Mouse (Mus musculus): ENCODE results near the gene Gapvd1. TPM values are rescaled to one million over a fixed set of nuclear protein-coding genes. Genes with fewer than 3 reads are reported as not detected.

The Gapvd1 gene
- total and polyA plus RNA-seq, 2 experiments from 2014 or later, result 94.1 to 108 TPM

DNA sequence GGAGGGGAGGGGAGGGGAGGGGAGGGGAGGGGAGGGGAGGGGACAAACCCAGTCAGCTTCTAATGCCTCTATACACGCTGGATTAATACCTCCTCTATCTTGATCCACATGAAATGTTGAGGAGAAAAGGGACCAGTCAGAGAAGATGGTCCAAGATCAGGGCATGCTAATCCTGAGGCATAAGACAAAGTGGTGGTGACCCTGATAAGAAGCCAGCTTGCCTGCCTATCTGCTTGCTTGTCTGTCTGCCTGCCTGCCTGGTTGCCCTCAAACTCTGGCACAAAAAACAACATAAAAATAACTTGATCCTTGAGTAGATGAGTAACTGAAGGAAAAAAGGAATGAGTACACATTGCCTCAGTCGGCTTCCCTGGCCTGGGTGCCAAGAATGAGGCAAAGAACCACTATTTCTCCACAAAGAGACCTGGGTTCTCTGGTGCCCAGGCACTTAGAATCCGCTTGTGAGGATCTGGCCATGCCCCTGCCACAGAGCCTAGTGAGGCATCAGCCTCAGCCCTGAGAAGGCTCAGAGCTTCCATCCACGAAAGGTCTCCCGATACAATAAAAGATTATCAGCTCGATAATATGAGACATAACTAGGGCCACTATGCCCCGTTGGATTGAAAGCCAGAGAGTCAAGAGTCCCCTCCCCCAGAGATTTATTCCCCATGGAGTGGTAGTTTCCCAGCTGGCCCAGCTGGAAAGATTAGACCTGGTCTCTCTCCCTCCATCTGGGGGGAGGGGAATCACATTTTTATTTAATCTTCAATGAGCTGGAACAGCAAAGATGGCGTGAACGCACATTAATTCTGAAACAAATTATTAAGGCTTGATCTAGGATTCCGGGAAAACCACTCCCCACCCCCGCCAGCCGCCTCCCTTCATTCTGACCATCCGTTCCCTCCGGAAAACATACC lies 119.5 kb downstream of the Gapvd1 start:
- Histone ChIP-seq H3K9me3 (ENCODE audit: low read length) (no peaks in the 10 kb centered on the region), H3K9ac (no peak overlapping the region), H3K36me3 (ENCODE audit: insufficient read depth) (no peaks in the 10 kb centered on the region), H3K4me2 (ENCODE audit: low read depth) (no peak overlapping the region), H3K4me1 (ENCODE audit: insufficient read depth) (no peaks in the 10 kb centered on the region), H3K27me3 (ENCODE audit: insufficient read depth, low read length) (no peaks in the 10 kb centered on the region), H3K27ac (ENCODE audit: low read depth, low read length) (no peak overlapping the region), H3K4me3 (ENCODE audit: low read depth, low read length) (no peak overlapping the region)
- ATAC-seq (no peak), DNase-seq (no peak)
- TF ChIP-seq CTCF (IDR thresholded peaks at IDR 0.05; ENCODE audit: low read depth), result no peak
- WGBS, result 75% methylated on average over 14 of the region's 14 CpGs

DNA sequence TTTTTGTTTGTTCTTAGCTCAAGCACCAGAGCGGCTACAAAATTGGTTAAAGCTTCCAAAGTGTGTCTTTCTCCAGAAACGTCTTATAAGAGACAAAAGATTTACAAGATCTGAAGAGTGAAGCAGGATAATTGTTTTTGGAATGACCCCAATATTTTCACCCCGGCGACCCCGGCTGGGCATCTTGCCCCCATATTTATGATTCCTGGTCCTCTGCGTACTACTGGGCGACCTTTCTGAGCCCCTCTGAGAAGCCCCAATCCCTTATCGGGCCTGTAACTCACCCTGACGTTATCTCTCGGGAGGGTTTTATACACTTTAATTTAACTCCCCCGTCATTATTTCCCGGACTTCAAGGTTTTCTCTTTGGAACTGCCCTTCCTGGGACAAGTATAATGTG lies 123.0 kb downstream of the Gapvd1 start:
- H3K27ac ChIP-seq (ENCODE audit: low read depth, low read length), result no peak overlapping the region
- no peaks in the 10 kb centered on the region for H3K4me1 ChIP-seq (ENCODE audit: insufficient read depth)
- whole genome bisulfite sequencing, result 72% methylated on average over 12 of the region's 12 CpGs
- H3K4me3 ChIP-seq (ENCODE audit: low read depth, low read length), result no peak overlapping the region
- no peak for ATAC-seq
- H3K27me3 ChIP-seq (ENCODE audit: insufficient read depth, low read length), result no peaks in the 10 kb centered on the region
- H3K9ac ChIP-seq, result no peak overlapping the region
- TF ChIP-seq CTCF (IDR thresholded peaks at IDR 0.05; ENCODE audit: low read depth), result no peak
- DNase-seq, result no peak
- no peaks in the 10 kb centered on the region for H3K36me3 ChIP-seq (ENCODE audit: insufficient read depth)
- H3K9me3 ChIP-seq (ENCODE audit: low read length), result no peaks in the 10 kb centered on the region
- H3K4me2 ChIP-seq (ENCODE audit: low read depth), result no peak overlapping the region

DNA sequence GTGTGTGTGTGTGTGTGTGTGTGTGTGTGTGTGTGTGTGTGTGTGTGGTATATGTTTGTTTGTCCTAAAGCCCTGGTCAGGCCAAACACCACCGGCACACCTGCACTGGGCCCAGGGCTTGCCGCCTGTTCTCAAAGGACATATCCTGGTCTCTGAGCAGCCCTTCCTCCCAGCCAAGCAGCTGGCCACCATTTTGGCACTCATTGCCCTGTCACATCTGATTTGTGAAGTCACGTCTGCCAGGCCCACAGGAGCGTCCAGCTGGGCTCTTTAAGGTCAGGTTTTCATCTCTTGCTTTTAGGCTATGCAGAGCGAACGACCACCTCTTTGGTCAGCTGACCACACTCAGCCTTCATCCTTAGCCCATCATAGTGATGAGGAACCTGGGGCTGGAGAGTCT lies 124.6 kb downstream of the Gapvd1 start:
- ATAC-seq, result no peak
- no peak for TF ChIP-seq CTCF (IDR thresholded peaks at IDR 0.05; ENCODE audit: low read depth)
- H3K4me3 ChIP-seq (ENCODE audit: low read depth, low read length), result no peak overlapping the region
- no peaks in the 10 kb centered on the region for H3K9me3 ChIP-seq (ENCODE audit: low read length)
- DNase-seq, result no peak
- H3K36me3 ChIP-seq (ENCODE audit: insufficient read depth), result no peaks in the 10 kb centered on the region
- H3K9ac ChIP-seq, result no peak overlapping the region
- WGBS, result 89% methylated on average over 6 of the region's 6 CpGs
- no peaks in the 10 kb centered on the region for H3K4me1 ChIP-seq (ENCODE audit: insufficient read depth)
- H3K27me3 ChIP-seq (ENCODE audit: insufficient read depth, low read length), result no peaks in the 10 kb centered on the region
- H3K27ac ChIP-seq (ENCODE audit: low read depth, low read length), result no peak overlapping the region
- no peak overlapping the region for H3K4me2 ChIP-seq (ENCODE audit: low read depth)

DNA sequence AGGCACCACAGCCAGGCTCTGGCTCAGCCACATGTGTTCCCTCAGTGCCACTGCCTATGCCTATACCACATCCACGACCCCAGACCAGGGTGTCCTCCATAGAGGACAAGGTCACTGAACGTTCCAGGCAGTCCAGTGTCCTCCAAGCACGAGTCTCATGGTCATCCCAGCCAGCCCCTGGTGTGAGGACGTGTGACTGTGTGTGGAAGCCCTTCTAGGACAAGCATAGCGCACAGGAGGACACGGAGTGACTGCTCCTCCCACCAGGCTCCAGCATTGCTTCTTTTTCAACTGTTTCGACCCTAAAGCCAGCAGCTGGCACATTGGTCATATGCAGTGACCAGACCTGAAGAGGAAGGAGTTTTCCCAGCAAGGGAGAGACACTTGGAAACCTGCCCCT lies 125.3 kb downstream of the Gapvd1 start:
- WGBS, result 77% methylated on average over 7 of the region's 7 CpGs
- Histone ChIP-seq H3K9me3 (ENCODE audit: low read length) (no peaks in the 10 kb centered on the region), H3K4me1 (ENCODE audit: insufficient read depth) (no peaks in the 10 kb centered on the region), H3K27me3 (ENCODE audit: insufficient read depth, low read length) (no peaks in the 10 kb centered on the region), H3K4me2 (ENCODE audit: low read depth) (no peak overlapping the region), H3K36me3 (ENCODE audit: insufficient read depth) (peaks cover 5% of the 10 kb centered on the region; the same call in 1 of the 2 replicates), H3K27ac (ENCODE audit: low read depth, low read length) (no peak overlapping the region), H3K4me3 (ENCODE audit: low read depth, low read length) (no peak overlapping the region), H3K9ac (no peak overlapping the region)
- TF ChIP-seq CTCF (IDR thresholded peaks at IDR 0.05; ENCODE audit: low read depth), result no peak
- no peak for ATAC-seq
- DNase-seq, result no peak

DNA sequence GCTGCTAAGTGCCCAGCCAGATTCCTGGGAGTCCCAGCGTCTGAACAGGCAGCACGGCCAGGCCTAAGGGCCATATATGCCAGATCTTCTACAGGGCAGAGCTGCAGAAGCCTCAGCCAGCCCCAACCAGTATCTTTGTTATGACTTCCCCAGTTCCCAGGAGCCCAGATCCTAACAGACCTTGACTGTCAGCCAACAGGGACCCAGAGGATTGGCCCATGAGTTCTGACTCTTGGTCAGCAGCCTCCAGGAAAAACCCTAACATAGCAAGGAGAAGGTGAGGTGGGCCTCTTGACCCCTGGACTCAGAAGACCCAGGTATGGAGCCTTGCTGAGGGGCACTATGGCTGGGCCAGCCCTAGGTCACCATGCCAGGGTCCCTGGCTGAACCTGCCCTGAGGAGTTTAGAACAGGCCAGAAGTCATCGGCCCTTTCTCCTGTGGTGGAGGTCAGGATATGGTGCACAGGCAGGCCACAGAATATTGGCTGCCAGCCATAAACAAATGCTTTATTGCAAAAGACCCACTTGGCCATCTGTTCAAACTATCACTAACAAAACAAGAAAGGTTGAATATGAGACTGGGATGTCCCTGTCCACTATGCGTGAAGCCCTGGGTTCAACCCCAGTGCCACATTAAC lies 126.0 kb downstream of the Gapvd1 start:
- TF ChIP-seq CTCF (IDR thresholded peaks at IDR 0.05; ENCODE audit: low read depth), result no peak
- no peaks in the 10 kb centered on the region for H3K4me1 ChIP-seq (ENCODE audit: insufficient read depth)
- DNase-seq (no peak), ATAC-seq (no peak)
- no peak overlapping the region for H3K4me3 ChIP-seq (ENCODE audit: low read depth, low read length)
- H3K36me3 ChIP-seq (ENCODE audit: insufficient read depth), result peaks cover 9% of the 10 kb centered on the region; the same call in 1 of the 2 replicates
- WGBS, result 81% methylated on average over 4 of the region's 4 CpGs
- no peak overlapping the region for H3K27ac ChIP-seq (ENCODE audit: low read depth, low read length)
- H3K9me3 ChIP-seq (ENCODE audit: low read length), result no peaks in the 10 kb centered on the region
- no peaks in the 10 kb centered on the region for H3K27me3 ChIP-seq (ENCODE audit: insufficient read depth, low read length)
- H3K4me2 ChIP-seq (ENCODE audit: low read depth), result no peak overlapping the region
- no peak overlapping the region for H3K9ac ChIP-seq

DNA sequence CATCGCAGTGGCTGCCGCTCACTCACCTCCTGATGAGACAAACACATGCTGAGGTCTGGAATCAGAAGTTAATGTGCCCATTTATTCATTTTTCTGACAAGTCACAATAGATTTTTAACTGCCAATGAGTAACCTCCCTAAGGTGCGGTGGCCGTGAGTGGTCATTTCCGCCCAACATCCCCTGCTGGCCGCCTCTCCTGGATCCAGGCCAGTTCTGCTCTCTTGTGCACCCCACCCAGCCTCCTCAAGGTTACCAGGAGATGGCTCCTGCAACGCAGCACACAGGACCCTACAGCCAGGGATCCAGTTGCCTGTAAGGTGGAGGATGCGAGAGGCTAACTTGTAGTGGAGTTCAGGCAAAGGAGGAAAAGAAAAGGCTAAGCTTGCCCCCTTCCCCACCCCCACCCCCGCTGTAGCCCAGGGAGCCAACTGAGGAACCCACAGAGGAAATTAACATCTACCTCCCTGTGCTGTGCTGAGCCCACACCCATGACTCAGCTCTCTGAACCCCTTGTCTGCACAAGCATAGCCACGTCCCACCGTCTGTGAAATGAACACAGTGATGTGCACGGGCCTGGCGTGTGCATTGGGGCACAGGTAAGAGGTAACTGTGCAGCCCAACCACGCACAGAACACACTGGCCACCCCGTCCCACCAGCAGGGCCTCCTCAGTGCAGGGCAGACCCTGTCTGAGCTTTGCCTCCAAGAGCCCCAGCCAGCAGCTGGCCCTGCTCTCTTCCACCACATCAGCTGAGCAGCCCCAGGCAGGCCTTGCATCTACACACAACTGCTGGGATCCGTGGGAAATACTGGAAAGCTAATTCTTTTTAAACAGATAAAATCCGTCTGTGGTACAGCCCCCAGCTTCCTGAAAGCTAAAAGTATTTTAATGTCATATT lies 127.5 kb downstream of the Gapvd1 start:
- no peak overlapping the region for H3K9ac ChIP-seq
- H3K27ac ChIP-seq (ENCODE audit: low read depth, low read length), result no peak overlapping the region
- no peaks in the 10 kb centered on the region for H3K27me3 ChIP-seq (ENCODE audit: insufficient read depth, low read length)
- no peak overlapping the region for H3K4me3 ChIP-seq (ENCODE audit: low read depth, low read length)
- TF ChIP-seq CTCF (IDR thresholded peaks at IDR 0.05; ENCODE audit: low read depth), result no peak
- ATAC-seq (0 out of 2 replicates have a peak, but pooled peaks have one; percentile 14), DNase-seq (no peak)
- no peak overlapping the region for H3K4me2 ChIP-seq (ENCODE audit: low read depth)
- WGBS, result 74% methylated on average over 17 of the region's 17 CpGs
- peaks cover 9% of the 10 kb centered on the region; the same call in 1 of the 2 replicates for H3K36me3 ChIP-seq (ENCODE audit: insufficient read depth)
- H3K4me1 ChIP-seq (ENCODE audit: insufficient read depth), result no peaks in the 10 kb centered on the region
- no peaks in the 10 kb centered on the region for H3K9me3 ChIP-seq (ENCODE audit: low read length)

Other genes with a start within 250 kb of the Gapvd1 start
- gene Hspa5, start 16.7 kb upstream of the Gapvd1 start, total RNA-seq (2014; rRNA removed), result 243 and 295 TPM in 2 replicates
- gene Hspa5, start 16.7 kb upstream of the Gapvd1 start, polyA plus RNA-seq (2015; fragmentation: Nextera tagmentation; extraction: Ambion mirVana), result 292 and 294 TPM in 2 replicates
- gene Rabepk, start 44.7 kb upstream of the Gapvd1 start, total RNA-seq (2014; rRNA removed), result 15.6 and 19.4 TPM in 2 replicates
- gene Rabepk, start 44.7 kb upstream of the Gapvd1 start, polyA plus RNA-seq (2015; fragmentation: Nextera tagmentation; extraction: Ambion mirVana), result 26.1 and 27.3 TPM in 2 replicates
- 130 and 140 TPM in 2 replicates for gene Fbxw2, start 71.1 kb upstream of the Gapvd1 start, total RNA-seq (2014; rRNA removed)
- gene Fbxw2, start 71.1 kb upstream of the Gapvd1 start, polyA plus RNA-seq (2015; fragmentation: Nextera tagmentation; extraction: Ambion mirVana), result 111 and 120 TPM in 2 replicates
- gene Gm34653, start 77.8 kb upstream of the Gapvd1 start, total RNA-seq (2014; rRNA removed), result 0.08 and 0.24 TPM in 2 replicates
- gene Gm34653, start 77.8 kb upstream of the Gapvd1 start, polyA plus RNA-seq (2015; fragmentation: Nextera tagmentation; extraction: Ambion mirVana), result 0.15 TPM in 1 of 2 replicates, not detected in the other
- gene Cutal, start 119.2 kb upstream of the Gapvd1 start, total RNA-seq (2014; rRNA removed), result 0.38 and 0.43 TPM in 2 replicates
- 0.29 and 0.39 TPM in 2 replicates for gene Cutal, start 119.2 kb upstream of the Gapvd1 start, polyA plus RNA-seq (2015; fragmentation: Nextera tagmentation; extraction: Ambion mirVana)
- 40.5 and 43.3 TPM in 2 replicates for gene Psmd5, start 119.7 kb upstream of the Gapvd1 start, total RNA-seq (2014; rRNA removed)
- 84.6 and 85.2 TPM in 2 replicates for gene Psmd5, start 119.7 kb upstream of the Gapvd1 start, polyA plus RNA-seq (2015; fragmentation: Nextera tagmentation; extraction: Ambion mirVana)
- gene Phf19, start 158.8 kb upstream of the Gapvd1 start, total RNA-seq (2014; rRNA removed), result 1.5 and 2.5 TPM in 2 replicates
- gene Phf19, start 158.8 kb upstream of the Gapvd1 start, polyA plus RNA-seq (2015; fragmentation: Nextera tagmentation; extraction: Ambion mirVana), result 1.5 and 2.4 TPM in 2 replicates
- gene Traf1, start 206.5 kb upstream of the Gapvd1 start, total RNA-seq (2014; rRNA removed), result 0.86 and 2.2 TPM in 2 replicates
- gene Traf1, start 206.5 kb upstream of the Gapvd1 start, polyA plus RNA-seq (2015; fragmentation: Nextera tagmentation; extraction: Ambion mirVana), result 1.9 and 2.7 TPM in 2 replicates